Mouse (Mus musculus) thymus, adult 2 months (tissue): ENCODE results near the gene Gls2. TPM values are rescaled to one million over a fixed set of nuclear protein-coding genes. Genes with fewer than 3 reads are reported as not detected.
A peak's percentile ranks its signal among the peaks of the same experiment; 100 is the strongest.

Experiments
- DNase-seq: peaks from one replicate; pipeline ENCODE4 v3.0.0; 2021
- H3K27ac ChIP-seq: fragments of 200-500 bp; 2 replicates; pipeline ENCODE4 v1.5.1; 2012; ENCODE audit warnings: low read length, control low read depth; ENCODE audit not compliant: control insufficient read depth, insufficient read depth
- H3K27me3 ChIP-seq: fragments of 200-500 bp; 2 replicates; pipeline ENCODE4 v1.6.1; 2012; ENCODE audit warnings: mild to moderate bottlenecking, low read length, moderate library complexity, mixed read lengths; ENCODE audit not compliant: control insufficient read depth, insufficient read depth
- H3K36me3 ChIP-seq: fragments of 200-500 bp; 2 replicates; pipeline ENCODE4 v1.6.1; 2012; ENCODE audit warnings: mild to moderate bottlenecking, low read length, moderate library complexity; ENCODE audit not compliant: control insufficient read depth, insufficient read depth
- H3K4me1 ChIP-seq: fragments of 200-500 bp; replicated peaks from 2 replicates; pipeline ENCODE4 v1.6.1; 2012; ENCODE audit warnings: low read length; ENCODE audit not compliant: control insufficient read depth, insufficient read depth
- H3K4me3 ChIP-seq: fragments of 200-500 bp; 2 replicates; pipeline ENCODE4 v1.5.1; 2012; ENCODE audit warnings: mild to moderate bottlenecking, low read length, control low read depth, moderate library complexity; ENCODE audit not compliant: control insufficient read depth, insufficient read depth
- CTCF ChIP-seq: fragments of 200-500 bp; IDR thresholded peaks from 2 replicates; pipeline ENCODE4 v1.5.1; 2012; ENCODE audit warnings: mild to moderate bottlenecking, control low read depth, low read length, moderate library complexity, borderline replicate concordance; ENCODE audit not compliant: control insufficient read depth, poor library complexity, insufficient read depth; ENCODE audit errors: extremely low read depth
- POLR2A ChIP-seq: fragments of 200-500 bp; IDR thresholded peaks from 2 replicates; pipeline ENCODE4 v1.6.1; 2012; ENCODE audit warnings: mild to moderate bottlenecking, low read length, control low read depth, moderate library complexity; ENCODE audit not compliant: control insufficient read depth, poor library complexity, insufficient read depth; ENCODE audit errors: extremely low read depth
- WGBS: fragments of 180-500 bp; shearing (Covaris S2); methylation state at CpG from one replicate; pipeline ENCODE4 v1.1.7; 2018; 5-methylcytosine and 5-hydroxymethylcytosine counted together
- polyA plus RNA-seq: library from polyadenylated mRNA; depleted of rRNA; stranded (reverse); fragments of >200 nt; gene quantifications from 2 replicates; pipeline ENCODE4 v1.2.3, GENCODE M21; 2012

Gene Gls2
- polyA plus RNA-seq, 1 experiment = 1.2 TPM

GRCm38 (mm10) chr10:128231146-128231545 is 36.9 kb downstream of the Gls2 start:
- peak; percentile 5 for DNase-seq
- TF ChIP-seq POLR2A = no peak
- TF ChIP-seq CTCF = no peak
- Histone ChIP-seq H3K27ac (peak overlapping the region; percentile 91), H3K36me3 (no peaks in the 10 kb centered on the region), H3K27me3 (no peaks in the 10 kb centered on the region), H3K4me3 (no peak overlapping the region), H3K4me1 (peaks cover 24% of the 10 kb centered on the region)
- 0% methylated on average over 5 of the region's 5 CpGs for WGBS

- TF ChIP-seq CTCF (0 out of 2 replicates have a peak, but pooled peaks have one; percentile 27), POLR2A (peak; percentile 78; the same call in 1 of the 2 replicates)
- no peaks in the 10 kb centered on the region for H3K36me3 ChIP-seq
- peak within 1 kb of the TSS; percentile 93 for H3K27ac ChIP-seq
- peak within 1 kb of the TSS; percentile 82 for H3K4me3 ChIP-seq
- WGBS = 0% methylated on average over 58 of the region's 58 CpGs
- H3K4me1 ChIP-seq = peaks cover 24% of the 10 kb centered on the region
- DNase-seq = peak; percentile 89
- H3K27me3 ChIP-seq = no peaks in the 10 kb centered on the region
These were observed 37.6 kb downstream of the Gls2 start, which contains the start of gene Timeless for GRCm38 (mm10) chr10:128231697-128232419. Timeless (plus strand) TSS chr10:128232065.

- Histone ChIP-seq H3K36me3 (no peaks in the 10 kb centered on the region), H3K4me1 (peaks cover 24% of the 10 kb centered on the region), H3K4me3 (peak overlapping the region; percentile 82), H3K27me3 (no peaks in the 10 kb centered on the region), H3K27ac (peak overlapping the region; percentile 93)
- no peak for TF ChIP-seq POLR2A
- TF ChIP-seq CTCF = no peak
- 0% methylated on average over 14 of the region's 14 CpGs for WGBS
- DNase-seq = peak; percentile 65
These were observed 38.2 kb downstream of the Gls2 start for GRCm38 (mm10) chr10:128232420-128232985.

DNA sequence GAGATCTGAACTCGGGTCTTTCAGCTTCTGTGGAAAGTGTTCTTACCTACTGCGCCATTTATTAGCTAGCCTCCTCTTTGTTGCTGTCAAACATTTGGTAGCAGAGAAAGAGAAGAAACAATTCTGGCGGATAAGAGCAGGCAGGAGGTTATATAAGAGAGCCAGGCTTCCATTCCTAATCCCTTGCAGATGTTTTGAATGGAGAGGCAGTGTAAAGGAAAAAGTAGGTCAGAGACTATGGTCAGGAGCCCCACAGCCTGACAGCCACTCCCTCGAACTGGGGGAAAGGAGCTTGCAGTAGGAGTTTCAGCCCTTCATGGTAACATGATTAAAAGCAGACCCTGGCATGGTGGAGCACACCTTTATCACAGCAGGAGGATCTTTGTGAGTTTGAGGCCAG is 42.1 kb downstream of the Gls2 start:
- no peak for TF ChIP-seq POLR2A
- no peak for TF ChIP-seq CTCF
- no peak for DNase-seq
- H3K4me1 ChIP-seq = 0 out of 2 replicates have a peak, but pooled peaks cover 3% of the 10 kb centered on the region
- no peak overlapping the region for H3K27ac ChIP-seq
- H3K27me3 ChIP-seq = no peaks in the 10 kb centered on the region
- 94% methylated on average over 4 of the region's 4 CpGs for WGBS
- no peak overlapping the region for H3K4me3 ChIP-seq
- H3K36me3 ChIP-seq = peaks cover 11% of the 10 kb centered on the region; the same call in 1 of the 2 replicates

DNA sequence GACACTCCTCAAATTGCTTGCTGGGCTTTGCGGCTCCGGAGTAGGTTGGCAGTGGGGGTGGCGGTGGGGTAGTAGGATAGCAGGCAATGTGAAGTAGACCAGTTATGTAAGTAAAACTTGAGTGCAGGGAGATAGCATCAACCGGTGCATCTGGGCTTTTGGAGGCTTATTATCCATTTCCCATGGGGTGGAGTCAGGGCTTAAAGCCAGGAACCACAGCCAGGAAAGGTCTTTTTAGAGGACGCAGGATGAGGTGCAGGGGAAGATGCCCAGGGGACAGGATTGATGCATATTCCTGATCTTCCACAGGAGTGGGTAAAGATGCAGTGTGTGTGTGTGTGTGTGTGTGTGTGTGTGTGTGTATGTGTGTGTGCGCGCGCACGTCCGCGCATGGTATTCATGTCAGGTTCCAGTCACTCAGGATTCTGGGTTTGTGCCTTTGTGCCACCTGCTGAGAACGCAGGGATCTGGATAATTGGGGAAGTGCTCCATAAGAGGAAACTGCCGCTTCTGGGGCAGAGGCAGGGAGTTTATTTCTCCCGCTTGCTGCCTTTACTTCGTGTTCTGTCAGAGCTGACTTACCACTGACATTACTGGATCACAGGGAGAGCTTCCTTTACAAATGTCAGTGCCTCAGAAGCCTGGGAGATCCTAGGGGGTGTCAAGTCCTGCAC is 43.7 kb downstream of the Gls2 start:
- 94% methylated on average over 15 of the region's 15 CpGs for WGBS
- TF ChIP-seq POLR2A (no peak), CTCF (no peak)

GRCm38 (mm10) chr10:128239140-128239539 is 44.9 kb downstream of the Gls2 start:
- Histone ChIP-seq H3K4me3 (no peak overlapping the region), H3K27ac (no peak overlapping the region), H3K27me3 (no peaks in the 10 kb centered on the region), H3K36me3 (peaks cover 26% of the 10 kb centered on the region; the same call in 1 of the 2 replicates), H3K4me1 (no peaks in the 10 kb centered on the region)
- WGBS = 99% methylated on average over 4 of the region's 4 CpGs
- TF ChIP-seq POLR2A = no peak
- no peak for TF ChIP-seq CTCF
- no peak for DNase-seq

More for the DNA sequence above, 43.7 kb downstream of the Gls2 start:
- no peak for DNase-seq
- H3K27ac ChIP-seq = no peak overlapping the region
- no peak overlapping the region for H3K4me3 ChIP-seq
- peaks cover 18% of the 10 kb centered on the region; the same call in 1 of the 2 replicates for H3K36me3 ChIP-seq
- no peaks in the 10 kb centered on the region for H3K27me3 ChIP-seq
- H3K4me1 ChIP-seq = 0 out of 2 replicates have a peak, but pooled peaks cover under 1% of the 10 kb centered on the region
